Mouse (Mus musculus) cerebellum, adult (tissue): ENCODE measurements around the gene Sh2b2.

Experiments used
- ATAC-seq: cut with Nextera tagmentation; 2 replicates; pipeline ENCODE4 v1.9.2; 2017; ENCODE audit warnings: mild to moderate bottlenecking, moderate library complexity, mixed read lengths; ENCODE audit not compliant: insufficient number of reproducible peaks, low FRiP score, low TSS enrichment

Sh2b2 gene

DNA sequence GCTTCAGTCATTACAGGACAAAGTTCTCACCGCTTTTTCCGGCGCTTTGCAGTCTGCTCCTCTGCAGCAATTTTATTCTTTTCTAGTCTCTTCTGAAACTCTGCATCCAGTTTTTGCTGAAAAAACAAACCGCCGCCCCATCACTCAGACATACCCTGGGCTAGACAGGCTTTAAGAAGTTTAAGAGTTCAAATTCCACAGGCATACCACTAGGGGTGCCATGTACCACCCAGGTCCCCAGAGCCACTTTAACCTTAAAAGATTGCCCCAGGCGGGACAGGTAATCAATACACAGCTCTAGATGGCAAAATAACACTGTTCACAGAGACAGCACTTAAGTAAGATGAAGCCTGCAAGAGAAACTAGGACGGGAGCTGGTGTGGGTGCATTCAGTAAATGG is 54.5 kb downstream of the Sh2b2 start:
- no peak for ATAC-seq

DNA sequence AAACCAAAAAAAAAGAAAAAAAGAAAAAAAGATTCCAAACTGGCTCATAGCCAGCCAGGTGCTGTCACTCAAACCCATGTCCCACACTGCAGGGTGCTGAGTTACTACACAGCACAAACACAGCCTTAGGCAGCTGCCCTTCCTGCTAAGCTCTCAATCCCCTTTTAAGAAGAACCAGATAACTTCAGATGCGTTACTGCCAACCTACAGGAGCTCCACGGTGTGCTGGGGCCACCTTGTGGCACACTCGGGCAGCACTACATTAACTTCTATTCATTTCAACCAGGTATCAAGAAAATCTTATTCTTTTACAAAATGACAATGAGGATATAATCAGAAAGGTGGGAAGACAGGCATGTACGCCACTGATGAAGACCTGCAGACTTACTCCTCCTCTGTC is 59.6 kb downstream of the Sh2b2 start:
- no peak for ATAC-seq

DNA sequence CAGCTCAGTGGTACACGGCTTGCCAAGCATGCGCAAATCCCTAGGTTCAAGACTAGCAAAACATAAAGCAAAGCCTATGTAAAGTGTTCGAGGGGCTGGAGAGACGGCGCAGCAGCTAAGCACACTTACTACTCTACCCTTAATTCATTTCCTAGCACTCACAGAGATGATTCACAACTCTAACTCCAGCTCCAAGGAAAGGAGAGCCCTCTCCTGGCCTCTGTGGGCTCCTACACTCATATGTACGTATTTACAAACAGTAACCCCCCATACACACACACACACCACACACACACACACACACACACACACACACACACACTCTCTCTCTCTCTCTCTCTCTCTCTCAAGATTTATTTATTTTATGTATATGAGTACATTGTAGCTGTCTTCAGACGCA is 62.6 kb downstream of the Sh2b2 start:
- ATAC-seq = no peak

DNA sequence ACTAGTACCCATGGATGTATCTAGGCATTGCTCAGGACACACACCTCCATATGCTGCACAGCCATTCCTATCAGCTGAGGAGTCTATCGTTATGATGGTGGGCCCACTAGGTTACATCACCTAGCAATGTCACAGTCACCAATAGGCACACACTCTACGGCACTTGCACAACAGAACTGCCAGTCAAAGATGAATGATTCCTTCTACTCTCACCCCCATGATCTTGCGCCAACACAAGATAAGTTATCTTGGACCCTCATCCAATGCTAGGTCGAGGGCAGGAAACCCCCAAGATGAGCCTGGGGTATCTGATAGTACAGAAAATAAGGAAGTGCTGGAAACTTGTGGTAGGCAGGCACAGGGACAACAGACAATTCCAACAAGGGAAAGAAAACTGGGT is 63.5 kb downstream of the Sh2b2 start:
- no peak for ATAC-seq

DNA sequence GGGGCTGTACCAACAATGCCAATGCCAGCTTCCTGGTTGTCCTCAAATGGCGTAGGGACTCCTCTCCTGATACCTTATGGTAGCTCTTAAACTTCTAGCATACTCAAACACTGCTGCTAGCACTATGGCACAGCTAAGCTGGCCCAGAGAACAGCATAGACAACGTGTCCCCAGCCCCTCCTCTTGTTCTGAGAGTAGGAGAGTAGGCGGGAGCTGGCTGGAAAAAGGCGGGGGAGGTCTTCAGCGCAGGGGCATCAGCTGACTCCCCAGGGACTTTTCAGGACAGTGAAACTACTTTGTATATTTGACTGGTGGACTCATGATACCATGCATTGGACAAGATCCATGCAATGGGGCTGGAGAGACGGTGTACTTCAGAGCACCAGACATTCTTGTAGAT is 64.3 kb downstream of the Sh2b2 start:
- no peak for ATAC-seq

GRCm38 (mm10) chr5:136181197-136181596 is 65.2 kb downstream of the Sh2b2 start:
- no peak for ATAC-seq

- ATAC-seq = no peak
These were observed 66.8 kb downstream of the Sh2b2 start for GRCm38 (mm10) chr5:136179594-136179993.

GRCm38 (mm10) chr5:136173606-136174463 is 72.5 kb downstream of the Sh2b2 start:
- no peak for ATAC-seq

GRCm38 (mm10) chr5:136172939-136173338 is 73.4 kb downstream of the Sh2b2 start:
- no peak for ATAC-seq

GRCm38 (mm10) chr5:136171363-136172341 is 74.7 kb downstream of the Sh2b2 start:
- no peak for ATAC-seq

DNA sequence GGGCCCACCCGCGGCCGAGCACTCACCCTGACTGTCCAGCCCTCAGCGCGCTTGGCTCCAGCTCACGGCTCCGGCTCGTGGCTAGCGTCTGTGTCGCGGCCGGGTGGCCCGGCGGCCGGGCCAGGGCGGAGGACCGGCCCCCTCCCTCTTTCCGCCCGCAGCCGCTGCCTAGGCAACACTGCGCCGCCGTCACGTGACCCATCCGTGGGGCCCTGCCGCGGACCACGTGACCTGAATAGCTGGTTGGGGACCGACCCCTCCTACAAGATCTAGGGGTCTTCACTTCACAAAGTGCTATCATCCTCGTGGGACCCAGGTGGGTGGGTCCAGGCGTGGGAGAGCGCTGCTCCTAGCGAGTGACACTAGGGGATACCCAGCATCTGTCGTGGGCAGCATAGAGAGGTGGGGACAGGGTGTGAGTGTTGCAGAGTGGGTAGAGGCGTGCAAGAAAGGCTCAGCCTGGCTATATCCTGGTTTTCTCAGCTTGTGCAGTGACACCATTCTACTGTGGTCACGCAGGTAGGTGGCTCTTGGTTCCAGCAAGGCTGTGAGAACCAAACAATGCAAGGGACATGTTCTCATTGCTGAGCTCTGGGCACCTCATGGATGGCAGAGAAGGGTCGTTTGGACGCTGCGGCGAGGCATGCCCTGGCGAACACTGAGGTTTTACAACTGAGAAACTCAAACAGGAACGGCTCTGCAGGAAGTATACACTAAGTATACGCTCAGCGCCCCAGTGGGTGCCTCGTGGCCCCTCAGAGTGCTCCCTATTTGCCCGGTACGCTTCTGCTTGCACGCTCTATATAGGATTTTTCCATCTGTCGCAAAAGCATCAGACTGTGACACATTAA is 75.6 kb downstream of the Sh2b2 start, which contains the start of gene Orai2:
Gene Orai2 (minus strand): TSS at position 202 of the 851 bp plus-strand sequence.
- peak; percentile 54; the same call in 1 of the 2 replicates for ATAC-seq

DNA sequence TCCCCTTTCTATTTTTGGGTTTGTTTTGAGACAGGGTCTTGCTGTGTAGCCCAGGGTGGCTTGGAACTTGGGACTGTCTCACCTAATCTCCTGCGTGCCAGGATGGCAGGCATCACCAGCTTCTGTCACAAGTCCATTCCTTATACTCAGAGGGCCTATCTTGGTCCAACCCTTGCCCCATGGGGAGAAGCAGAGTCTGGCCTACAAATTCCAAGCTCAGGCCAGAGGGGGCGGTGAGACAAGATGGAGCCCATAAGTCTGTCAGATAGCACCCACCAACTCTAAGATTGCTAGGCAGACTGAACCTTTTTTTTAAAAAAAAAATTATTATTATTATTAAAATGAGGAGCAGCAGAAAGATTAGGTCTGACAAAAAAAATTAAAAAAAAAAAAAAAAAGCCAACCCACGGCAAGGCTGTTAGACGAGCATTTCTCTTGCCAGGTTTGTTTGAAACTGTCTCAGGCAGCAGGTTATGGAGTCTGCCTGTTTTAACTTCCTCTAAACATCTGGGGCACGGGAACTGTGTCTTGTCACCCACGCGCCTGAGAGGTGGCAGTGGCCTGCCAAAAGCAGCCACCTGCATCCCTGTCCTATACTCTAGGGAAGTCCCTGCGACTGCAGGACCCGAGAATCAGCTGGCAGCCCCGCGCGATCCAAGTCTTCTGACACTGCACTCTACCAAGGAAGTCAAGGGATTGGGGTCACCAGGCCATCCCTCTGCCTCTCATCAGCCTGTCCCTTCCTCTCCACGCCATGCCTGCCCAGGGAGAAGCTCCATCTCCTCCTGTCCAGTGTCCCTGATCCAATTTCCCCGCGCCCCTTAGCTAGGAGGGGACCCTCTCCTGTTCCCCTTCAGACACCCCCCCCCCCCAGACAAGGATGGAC is 76.5 kb downstream of the Sh2b2 start:
- peak; percentile 26; the same call in 1 of the 2 replicates for ATAC-seq
